Mouse (Mus musculus): Measurements from ENCODE around the gene Zfp385a. TPM values are rescaled to one million over a fixed set of nuclear protein-coding genes. Genes with fewer than 3 reads are reported as not detected.
A peak's percentile ranks its signal among the peaks of the same experiment; 100 is the strongest.

Gene Zfp385a
- polyA plus RNA-seq, 1 experiment from 2014 or later = 24.8 TPM

GRCm38 (mm10) chr15:103366376-103367149, 26.7 kb upstream of the Zfp385a start, which contains the start of gene Itga5:
TSS of gene Itga5 (minus strand) at chr15:103366763.
- Histone ChIP-seq H3K4me1 (replicated peaks; ENCODE audit: control insufficient read depth, insufficient read depth, low read length) (peaks cover 39% of the 10 kb centered on the region), H3K9ac (ENCODE audit: low read depth, low read length) (peak within 1 kb of the TSS; percentile 96), H3K27me3 (replicated peaks; ENCODE audit: control insufficient read depth, insufficient read depth, low read length) (no peaks in the 10 kb centered on the region), H3K4me2 (peak within 1 kb of the TSS; percentile 92), H3K27ac (ENCODE audit: low read depth, low read length) (peak within 1 kb of the TSS; percentile 87), H3K4me3 (ENCODE audit: low read depth, low read length) (peak within 1 kb of the TSS; percentile 92), H3K36me3 (ENCODE audit: control insufficient read depth, insufficient read depth, low read length) (no peaks in the 10 kb centered on the region), H3K9me3 (ENCODE audit: control insufficient read depth, low read length) (no peaks in the 10 kb centered on the region)
- WGBS = under 1% methylated on average over 51 of the region's 51 CpGs
- ATAC-seq (replicated peaks; ENCODE audit: low FRiP score) (peak; percentile 52), DNase-seq (ENCODE audit: low spot score) (peak; percentile 76)

- Histone ChIP-seq H3K4me1 (replicated peaks; ENCODE audit: control insufficient read depth, insufficient read depth, low read length) (peaks cover 44% of the 10 kb centered on the region), H3K9me3 (ENCODE audit: control insufficient read depth, low read length) (no peaks in the 10 kb centered on the region), H3K36me3 (ENCODE audit: control insufficient read depth, insufficient read depth, low read length) (no peaks in the 10 kb centered on the region), H3K27ac (ENCODE audit: low read depth, low read length) (peak overlapping the region; percentile 87), H3K4me3 (ENCODE audit: low read depth, low read length) (peak overlapping the region; percentile 92), H3K9ac (ENCODE audit: low read depth, low read length) (peak overlapping the region; percentile 96), H3K27me3 (replicated peaks; ENCODE audit: control insufficient read depth, insufficient read depth, low read length) (no peaks in the 10 kb centered on the region), H3K4me2 (peak overlapping the region; percentile 92)
- ATAC-seq (replicated peaks; ENCODE audit: low FRiP score) = peak; percentile 50
- WGBS = under 1% methylated on average over 51 of the region's 51 CpGs
- peak; percentile 71 for DNase-seq (ENCODE audit: low spot score)
These were observed 25.8 kb upstream of the Zfp385a start for GRCm38 (mm10) chr15:103365471-103366375.

- H3K27ac ChIP-seq (ENCODE audit: low read depth, low read length) = peak overlapping the region; percentile 87
- ATAC-seq (replicated peaks; ENCODE audit: low FRiP score) = no peak
- WGBS = 16% methylated on average over 4 of the region's 4 CpGs
These were observed 24.9 kb upstream of the Zfp385a start for GRCm38 (mm10) chr15:103364761-103365160.

GRCm38 (mm10) chr15:103363809-103364208, 23.9 kb upstream of the Zfp385a start:
- ATAC-seq (replicated peaks; ENCODE audit: low FRiP score) (no peak), DNase-seq (ENCODE audit: low spot score) (no peak)
- Histone ChIP-seq H3K4me1 (replicated peaks; ENCODE audit: control insufficient read depth, insufficient read depth, low read length) (peaks cover 48% of the 10 kb centered on the region), H3K9me3 (ENCODE audit: control insufficient read depth, low read length) (no peaks in the 10 kb centered on the region), H3K9ac (ENCODE audit: low read depth, low read length) (peak overlapping the region; percentile 28; the same call in 1 of the 2 replicates), H3K4me2 (peak overlapping the region; percentile 92), H3K36me3 (ENCODE audit: control insufficient read depth, insufficient read depth, low read length) (no peaks in the 10 kb centered on the region), H3K4me3 (ENCODE audit: low read depth, low read length) (no peak overlapping the region), H3K27ac (ENCODE audit: low read depth, low read length) (no peak overlapping the region; the same call in 1 of the 2 replicates), H3K27me3 (replicated peaks; ENCODE audit: control insufficient read depth, insufficient read depth, low read length) (no peaks in the 10 kb centered on the region)
- WGBS = 71% methylated on average over 1 of the region's 1 CpGs

More at GRCm38 (mm10) chr15:103364761-103365160, 24.9 kb upstream of the Zfp385a start:
- Histone ChIP-seq H3K4me1 (replicated peaks; ENCODE audit: control insufficient read depth, insufficient read depth, low read length) (peaks cover 41% of the 10 kb centered on the region), H3K9ac (ENCODE audit: low read depth, low read length) (peak overlapping the region; percentile 96), H3K27me3 (replicated peaks; ENCODE audit: control insufficient read depth, insufficient read depth, low read length) (no peaks in the 10 kb centered on the region), H3K36me3 (ENCODE audit: control insufficient read depth, insufficient read depth, low read length) (no peaks in the 10 kb centered on the region), H3K4me3 (ENCODE audit: low read depth, low read length) (peak overlapping the region; percentile 92), H3K9me3 (ENCODE audit: control insufficient read depth, low read length) (no peaks in the 10 kb centered on the region), H3K4me2 (peak overlapping the region; percentile 92)
- DNase-seq (ENCODE audit: low spot score) = no peak

GRCm38 (mm10) chr15:103362950-103363349, 23.1 kb upstream of the Zfp385a start:
- 58% methylated on average over 3 of the region's 3 CpGs for WGBS
- Histone ChIP-seq H3K27me3 (replicated peaks; ENCODE audit: control insufficient read depth, insufficient read depth, low read length) (no peaks in the 10 kb centered on the region), H3K9ac (ENCODE audit: low read depth, low read length) (no peak overlapping the region), H3K9me3 (ENCODE audit: control insufficient read depth, low read length) (no peaks in the 10 kb centered on the region), H3K36me3 (ENCODE audit: control insufficient read depth, insufficient read depth, low read length) (0 out of 2 replicates have a peak, but pooled peaks cover 2% of the 10 kb centered on the region), H3K27ac (ENCODE audit: low read depth, low read length) (peak overlapping the region; percentile 29), H3K4me2 (peak overlapping the region; percentile 45), H3K4me3 (ENCODE audit: low read depth, low read length) (no peak overlapping the region), H3K4me1 (replicated peaks; ENCODE audit: control insufficient read depth, insufficient read depth, low read length) (peaks cover 56% of the 10 kb centered on the region)
- ATAC-seq (replicated peaks; ENCODE audit: low FRiP score) (no peak), DNase-seq (ENCODE audit: low spot score) (no peak)

- H3K9ac ChIP-seq (ENCODE audit: low read depth, low read length) = no peak overlapping the region
- H3K9me3 ChIP-seq (ENCODE audit: control insufficient read depth, low read length) = no peaks in the 10 kb centered on the region
- ATAC-seq (replicated peaks; ENCODE audit: low FRiP score) (peak; percentile 33), DNase-seq (ENCODE audit: low spot score) (no peak)
- no peaks in the 10 kb centered on the region for H3K27me3 ChIP-seq (replicated peaks; ENCODE audit: control insufficient read depth, insufficient read depth, low read length)
- peaks cover 57% of the 10 kb centered on the region for H3K4me1 ChIP-seq (replicated peaks; ENCODE audit: control insufficient read depth, insufficient read depth, low read length)
- H3K27ac ChIP-seq (ENCODE audit: low read depth, low read length) = 0 out of 2 replicates have a peak overlapping the region, but pooled peaks have one; percentile 29
- H3K4me3 ChIP-seq (ENCODE audit: low read depth, low read length) = no peak overlapping the region
- 0 out of 2 replicates have a peak, but pooled peaks cover 2% of the 10 kb centered on the region for H3K36me3 ChIP-seq (ENCODE audit: control insufficient read depth, insufficient read depth, low read length)
- peak overlapping the region; percentile 45 for H3K4me2 ChIP-seq
- WGBS = 49% methylated on average over 6 of the region's 7 CpGs
These were observed 22.4 kb upstream of the Zfp385a start for GRCm38 (mm10) chr15:103362333-103362732.

GRCm38 (mm10) chr15:103361269-103361668, 21.4 kb upstream of the Zfp385a start:
- Histone ChIP-seq H3K27me3 (replicated peaks; ENCODE audit: control insufficient read depth, insufficient read depth, low read length) (no peaks in the 10 kb centered on the region), H3K27ac (ENCODE audit: low read depth, low read length) (no peak overlapping the region), H3K4me3 (ENCODE audit: low read depth, low read length) (no peak overlapping the region), H3K4me2 (no peak overlapping the region), H3K9ac (ENCODE audit: low read depth, low read length) (no peak overlapping the region), H3K9me3 (ENCODE audit: control insufficient read depth, low read length) (no peaks in the 10 kb centered on the region), H3K36me3 (ENCODE audit: control insufficient read depth, insufficient read depth, low read length) (peaks cover 8% of the 10 kb centered on the region), H3K4me1 (replicated peaks; ENCODE audit: control insufficient read depth, insufficient read depth, low read length) (peaks cover 52% of the 10 kb centered on the region)
- ATAC-seq (replicated peaks; ENCODE audit: low FRiP score) (no peak), DNase-seq (ENCODE audit: low spot score) (no peak)
- WGBS = 38% methylated on average over 1 of the region's 1 CpGs

GRCm38 (mm10) chr15:103359869-103360602, 20.1 kb upstream of the Zfp385a start:
- DNase-seq (ENCODE audit: low spot score) = no peak
- H3K27me3 ChIP-seq (replicated peaks; ENCODE audit: control insufficient read depth, insufficient read depth, low read length) = no peaks in the 10 kb centered on the region
- ATAC-seq (replicated peaks; ENCODE audit: low FRiP score) = no peak
- no peak overlapping the region for H3K4me3 ChIP-seq (ENCODE audit: low read depth, low read length)
- 86% methylated on average over 5 of the region's 5 CpGs for WGBS
- no peaks in the 10 kb centered on the region for H3K9me3 ChIP-seq (ENCODE audit: control insufficient read depth, low read length)
- H3K4me2 ChIP-seq = no peak overlapping the region
- H3K36me3 ChIP-seq (ENCODE audit: control insufficient read depth, insufficient read depth, low read length) = peaks cover 14% of the 10 kb centered on the region
- no peak overlapping the region for H3K27ac ChIP-seq (ENCODE audit: low read depth, low read length)
- peaks cover 50% of the 10 kb centered on the region for H3K4me1 ChIP-seq (replicated peaks; ENCODE audit: control insufficient read depth, insufficient read depth, low read length)
- H3K9ac ChIP-seq (ENCODE audit: low read depth, low read length) = no peak overlapping the region

All from liver, embryonic 11.5 days (tissue).